Mouse (Mus musculus) ES-E14 (cell line): ENCODE measurements at regions not wholly inside any gene's neighbourhood (a gene's known extent, or its start where the extent isn't known, plus 50 kb on each side); places are given as distances from the start of the nearest gene placed in this dataset.

Source experiments
- DNase-seq: peaks from one replicate; pipeline ENCODE4 v3.0.0-alpha.2; 2013; ENCODE audit warnings: low read depth, low spot score
- H3K27ac ChIP-seq: 2 replicates; pipeline ENCODE4 v1.5.1; 2012; ENCODE audit warnings: low read depth, mild to moderate bottlenecking, low read length, moderate library complexity, mixed read lengths; ENCODE audit not compliant: poor library complexity, insufficient read depth, severe bottlenecking
- H3K36me3 ChIP-seq: 2 replicates; pipeline ENCODE4 v1.6.1; 2012; ENCODE audit warnings: mild to moderate bottlenecking, low read length, moderate library complexity, mixed read lengths; ENCODE audit not compliant: control insufficient read depth, poor library complexity, insufficient read depth, severe bottlenecking
- H3K4me1 ChIP-seq, 2 experiments: fragments of 150-350 bp in 1 of 2; sonication (generic) in 1 of 2; 2 replicates each; pipeline ENCODE4 v1.6.1; 2012; ENCODE audit warnings: low read length in 2 of 2, mild to moderate bottlenecking in 1 of 2, mixed read lengths in 1 of 2; ENCODE audit not compliant: control insufficient read depth in 2 of 2, insufficient read depth in 2 of 2, poor library complexity in 1 of 2
- H3K4me3 ChIP-seq, 2 experiments: fragments of 150-350 bp in 1 of 2; sonication (generic) in 1 of 2; 2 replicates each; pipeline ENCODE4 v1.5.1; 2012; ENCODE audit warnings: low read length in 2 of 2, low read depth in 1 of 2, mild to moderate bottlenecking in 1 of 2, mixed read lengths in 1 of 2; ENCODE audit not compliant: insufficient read depth in 1 of 2, poor library complexity in 1 of 2, severe bottlenecking in 1 of 2
- H3K9ac ChIP-seq: 2 replicates; pipeline ENCODE4 v1.6.1; 2012; ENCODE audit warnings: low read depth, mild to moderate bottlenecking, low read length, mixed read lengths; ENCODE audit not compliant: poor library complexity, insufficient read depth, severe bottlenecking
- H3K9me3 ChIP-seq: fragments of 150-350 bp; sonication (generic); 2 replicates; pipeline ENCODE4 v1.6.1; 2012; ENCODE audit warnings: low read depth, mild to moderate bottlenecking, low read length; ENCODE audit not compliant: control insufficient read depth, insufficient read depth
- CHD2 ChIP-seq: IDR thresholded peaks from 2 replicates; pipeline ENCODE4 v1.6.1; 2014; ENCODE audit warnings: mild to moderate bottlenecking, low read depth, low read length, inconsistent platforms
- HCFC1 ChIP-seq: IDR thresholded peaks from 2 replicates; pipeline ENCODE4 v1.6.1; 2012; ENCODE audit warnings: low read length, inconsistent platforms, borderline replicate concordance; ENCODE audit not compliant: insufficient read depth
- MAFK ChIP-seq: IDR thresholded peaks from 2 replicates; pipeline ENCODE4 v1.6.1; 2014; ENCODE audit warnings: mild to moderate bottlenecking, low read depth, low read length, inconsistent platforms; ENCODE audit not compliant: insufficient read depth
- ZC3H11A ChIP-seq: IDR thresholded peaks from 2 replicates; pipeline ENCODE4 v1.6.1; 2012; ENCODE audit warnings: low read depth, mild to moderate bottlenecking, inconsistent platforms, low read length, borderline replicate concordance
- ZNF384 ChIP-seq: IDR thresholded peaks from 2 replicates; pipeline ENCODE4 v1.6.1; 2012; ENCODE audit warnings: low read depth, low read length, inconsistent platforms
- in situ Hi-C, 2 experiments: fragments of 600-800 bp; cut with MboI; formaldehyde crosslinking; loops; one replicate each; pipeline ENCODE4 v1.15.1; 2025; ENCODE audit warnings: low sequenced_read_pairs in 2 of 2, inconsistent platforms in 1 of 2; ENCODE audit not compliant: unreplicated experiment in 2 of 2

DNA sequence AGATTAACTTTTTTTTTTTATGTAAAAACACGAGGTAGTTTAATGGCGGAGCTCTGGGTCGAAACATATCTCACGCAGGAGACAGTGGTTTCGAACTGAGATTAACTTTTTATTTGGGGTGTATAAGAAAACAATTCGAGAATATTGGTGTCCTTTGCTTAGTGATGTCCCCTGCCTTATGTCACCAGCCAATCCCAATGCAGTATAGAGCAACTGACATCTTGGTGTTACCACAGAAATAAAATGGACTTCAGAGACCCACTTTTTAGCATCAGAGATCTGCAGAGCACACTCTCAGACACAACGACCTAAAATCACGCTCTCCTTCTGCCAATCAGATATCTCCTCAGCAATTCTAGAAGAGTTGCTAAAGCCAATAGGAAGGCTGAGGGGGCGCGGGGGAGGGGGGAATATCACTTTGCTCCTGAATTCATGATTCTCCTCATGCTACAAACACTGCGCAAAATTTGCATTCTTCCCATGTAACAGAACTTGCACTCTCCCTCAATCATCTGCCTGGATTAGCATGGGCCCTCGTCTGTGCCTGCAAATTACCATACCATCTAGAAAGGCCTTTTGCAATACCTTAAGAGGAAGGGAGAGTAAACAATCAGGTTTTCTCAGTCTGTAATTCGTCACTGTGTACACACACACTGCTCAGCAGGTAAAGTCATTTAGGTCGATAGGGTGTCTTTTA lies 128.7 kb upstream of the Sox2 start:
- in situ Hi-C loops: no loop called here
- DNase-seq: no peak

DNA sequence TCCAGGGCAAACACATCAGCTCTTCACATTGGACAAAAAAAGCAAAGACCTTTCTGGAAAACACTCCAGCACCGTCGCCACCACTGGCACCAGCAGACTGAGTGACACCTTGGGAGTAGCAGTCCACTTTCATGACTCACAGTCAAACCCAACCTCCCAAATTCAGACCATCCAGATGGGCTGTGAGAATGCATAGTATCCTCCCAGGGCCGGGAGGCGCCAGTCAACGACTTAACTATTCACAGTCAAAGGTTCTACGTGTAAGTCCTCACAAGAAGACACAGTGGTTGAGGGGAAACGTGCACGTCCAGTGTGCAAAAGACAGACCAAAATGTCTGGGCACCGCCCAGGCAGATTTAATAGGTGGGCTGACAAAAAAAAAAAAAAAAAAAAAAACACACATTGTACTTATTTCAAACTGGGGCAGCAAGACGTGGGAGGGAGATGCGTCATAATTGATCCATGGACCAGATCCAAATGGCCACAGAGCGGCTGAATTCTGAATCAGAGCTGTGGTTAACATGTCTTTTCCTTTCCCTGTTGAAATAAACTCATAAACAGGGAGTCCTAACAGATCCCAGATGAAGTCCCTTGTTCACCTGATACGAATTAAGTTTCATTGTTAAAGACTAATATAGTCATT lies 137.6 kb upstream of the Sox2 start:
- in situ Hi-C loops: no loop called here
- Histone ChIP-seq H3K36me3 (no peaks in the 10 kb centered on the region), H3K4me1 (no peaks in the 10 kb centered on the region)

More for the DNA sequence above, 128.7 kb upstream of the Sox2 start:
- Histone ChIP-seq H3K9ac (no peak overlapping the region; the same call in 1 of the 2 replicates), H3K9me3 (no peaks in the 10 kb centered on the region), H3K4me1 (no peaks in the 10 kb centered on the region), H3K4me3 (no peak overlapping the region), H3K27ac (no peak overlapping the region), H3K36me3 (no peaks in the 10 kb centered on the region)
- TF ChIP-seq HCFC1 (no peak), MAFK (no peak), ZC3H11A (no peak), CHD2 (no peak), ZNF384 (no peak)

GRCm38 (mm10) chr3:34510723-34511122 lies 139.5 kb upstream of the Sox2 start:
- no peak overlapping the region for H3K27ac ChIP-seq
- no peaks in the 10 kb centered on the region for H3K4me1 ChIP-seq
- no peak overlapping the region for H3K4me3 ChIP-seq
- no peak for DNase-seq
- H3K9ac ChIP-seq: no peak overlapping the region
- H3K36me3 ChIP-seq: no peaks in the 10 kb centered on the region
- in situ Hi-C loops: no loop called here
- H3K9me3 ChIP-seq: no peaks in the 10 kb centered on the region
- TF ChIP-seq HCFC1 (no peak), ZNF384 (no peak), ZC3H11A (no peak), CHD2 (no peak), MAFK (no peak)

More for the DNA sequence above, 137.6 kb upstream of the Sox2 start:
- Histone ChIP-seq H3K27ac (no peak overlapping the region), H3K9ac (no peak overlapping the region), H3K9me3 (no peaks in the 10 kb centered on the region), H3K4me3 (no peak overlapping the region)
- 0 out of 2 replicates have a peak, but pooled peaks have one; percentile 7 for TF ChIP-seq ZNF384
- TF ChIP-seq HCFC1: no peak
- no peak for DNase-seq

GRCm38 (mm10) chr3:34509160-34509559 lies 141.0 kb upstream of the Sox2 start:
- no peaks in the 10 kb centered on the region for H3K4me1 ChIP-seq
- H3K36me3 ChIP-seq: no peaks in the 10 kb centered on the region
- H3K27ac ChIP-seq: no peak overlapping the region
- H3K4me3 ChIP-seq: no peak overlapping the region
- no peaks in the 10 kb centered on the region for H3K9me3 ChIP-seq
- no peak overlapping the region for H3K9ac ChIP-seq
- in situ Hi-C loops: no loop called here
- no peak for DNase-seq
- TF ChIP-seq HCFC1 (no peak), ZNF384 (no peak), MAFK (no peak), CHD2 (no peak), ZC3H11A (no peak)
